Mouse (Mus musculus): ENCODE data around the gene Rab34.
A peak's percentile ranks its signal among the peaks of the same experiment; 100 is the strongest.

The Rab34 gene

DNA sequence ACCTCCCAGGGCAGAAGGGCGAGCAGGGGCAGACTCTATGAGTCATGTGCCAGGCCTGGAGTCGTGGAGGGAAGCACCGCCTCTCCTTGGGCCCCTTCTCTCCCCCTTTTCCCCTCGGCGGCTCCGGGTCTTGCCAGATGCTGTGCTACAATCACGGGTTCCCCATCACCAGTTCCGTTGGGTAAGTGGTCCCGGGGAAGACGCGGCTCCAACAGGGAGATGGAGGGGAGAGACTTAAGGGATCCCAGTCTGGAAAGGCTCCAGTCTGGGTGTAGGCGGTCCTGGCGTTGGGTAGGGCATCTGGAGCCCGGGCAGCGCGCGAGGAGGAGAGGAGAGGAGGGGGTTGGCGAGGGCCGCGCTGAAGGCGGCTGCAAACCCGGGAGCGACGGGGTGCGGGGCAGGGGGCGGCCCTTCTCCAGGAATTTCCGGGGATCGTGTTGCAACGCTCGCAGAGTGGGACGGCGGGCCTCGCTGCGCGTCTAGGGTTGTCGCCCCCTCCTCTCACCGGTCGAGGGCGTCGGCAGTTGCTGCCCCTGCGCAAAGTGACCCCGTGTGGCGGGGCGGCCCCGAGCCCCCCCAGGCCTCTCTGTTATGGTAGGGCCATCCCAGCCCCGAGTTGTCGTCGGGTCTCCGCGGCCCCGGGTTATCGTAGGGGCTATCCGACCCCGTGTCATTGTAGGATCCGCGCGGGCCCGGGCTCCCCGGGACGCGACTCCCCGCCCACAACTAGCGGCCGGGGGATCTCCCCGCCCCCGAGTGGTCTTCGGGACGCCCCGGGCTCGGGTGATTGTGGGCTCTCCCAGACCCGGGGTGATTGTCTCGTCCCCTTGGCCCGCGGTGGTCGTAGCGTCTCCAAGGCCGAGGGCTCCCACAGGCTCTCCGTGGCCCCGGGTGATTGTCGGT, at the start of gene Rab34:
Rab34 (plus strand) TSS at position 100 of the 903 bp plus-strand sequence.
- DNase-seq (ENCODE audit: low spot score in 2 of 2) = peak in 1 of 2 experiments; percentile 59

DNA sequence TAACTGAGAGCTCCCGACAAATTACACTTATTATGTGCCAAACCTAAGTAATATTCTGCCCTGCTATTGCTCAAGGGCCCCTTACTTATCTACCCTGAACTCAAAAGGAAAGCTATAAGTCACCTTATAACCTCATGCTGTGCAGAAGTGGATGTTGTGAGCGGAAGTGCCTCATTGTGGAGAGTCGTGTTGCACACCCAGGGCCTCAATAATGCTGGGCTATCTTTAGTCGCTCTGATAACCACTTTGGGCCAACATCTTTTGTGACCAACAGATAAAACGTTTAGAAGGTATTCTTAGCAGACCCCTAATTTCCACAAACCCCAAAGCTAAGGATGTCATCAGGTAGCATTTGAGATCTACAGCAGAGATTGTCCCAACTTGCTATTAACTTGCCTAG, 47.6 kb upstream of the Rab34 start:
- DNase-seq (ENCODE audit: low spot score in 2 of 2) = no peak

- no peak for DNase-seq (ENCODE audit: low spot score in 2 of 2)
Observed at GRCm38 (mm10) chr11:78143520-78143919, 44.7 kb upstream of the Rab34 start.

DNA sequence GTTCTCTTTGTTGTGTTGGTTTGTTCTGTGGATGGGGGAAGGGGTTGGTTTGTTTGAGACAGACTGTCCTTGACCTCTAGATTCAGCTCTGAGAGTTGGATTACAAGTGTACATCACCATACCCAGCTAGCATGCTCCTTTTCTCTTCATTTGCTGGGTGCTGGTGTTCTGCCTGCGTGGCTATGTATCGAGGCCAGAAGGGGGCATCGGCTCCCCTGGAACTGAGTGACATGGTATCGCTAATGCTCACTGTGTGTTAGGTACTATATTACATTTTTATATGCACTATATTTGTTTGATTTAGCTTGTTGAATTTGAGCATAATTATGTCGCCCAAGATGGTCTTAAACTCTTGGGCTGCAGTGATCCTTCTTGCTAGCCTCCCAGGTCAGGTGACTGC, 42.1 kb upstream of the Rab34 start:
- DNase-seq (ENCODE audit: low spot score in 2 of 2) = no peak

GRCm38 (mm10) chr11:78146707-78147543, 41.3 kb upstream of the Rab34 start:
- no peak for DNase-seq (ENCODE audit: low spot score in 2 of 2)

DNA sequence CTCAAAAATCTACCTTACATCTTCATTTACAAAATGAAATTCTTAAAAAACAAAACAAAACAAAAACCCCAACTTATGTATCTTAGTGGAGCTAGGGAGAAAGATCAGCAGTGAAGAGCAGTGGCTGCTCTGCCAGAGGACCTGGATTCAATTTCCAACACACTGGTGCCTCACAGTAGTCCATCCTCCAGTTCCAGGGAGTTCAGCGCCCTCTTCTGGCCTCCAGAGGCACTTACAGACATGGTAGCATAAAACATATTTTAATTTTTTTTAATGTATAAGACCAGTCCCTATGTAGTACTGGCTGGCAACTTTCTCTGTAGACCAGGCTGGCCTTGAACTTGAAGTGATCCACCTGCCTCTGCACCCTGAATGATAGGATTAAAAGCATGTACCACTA, 37.1 kb upstream of the Rab34 start:
- no peak for DNase-seq (ENCODE audit: low spot score in 2 of 2)

DNA sequence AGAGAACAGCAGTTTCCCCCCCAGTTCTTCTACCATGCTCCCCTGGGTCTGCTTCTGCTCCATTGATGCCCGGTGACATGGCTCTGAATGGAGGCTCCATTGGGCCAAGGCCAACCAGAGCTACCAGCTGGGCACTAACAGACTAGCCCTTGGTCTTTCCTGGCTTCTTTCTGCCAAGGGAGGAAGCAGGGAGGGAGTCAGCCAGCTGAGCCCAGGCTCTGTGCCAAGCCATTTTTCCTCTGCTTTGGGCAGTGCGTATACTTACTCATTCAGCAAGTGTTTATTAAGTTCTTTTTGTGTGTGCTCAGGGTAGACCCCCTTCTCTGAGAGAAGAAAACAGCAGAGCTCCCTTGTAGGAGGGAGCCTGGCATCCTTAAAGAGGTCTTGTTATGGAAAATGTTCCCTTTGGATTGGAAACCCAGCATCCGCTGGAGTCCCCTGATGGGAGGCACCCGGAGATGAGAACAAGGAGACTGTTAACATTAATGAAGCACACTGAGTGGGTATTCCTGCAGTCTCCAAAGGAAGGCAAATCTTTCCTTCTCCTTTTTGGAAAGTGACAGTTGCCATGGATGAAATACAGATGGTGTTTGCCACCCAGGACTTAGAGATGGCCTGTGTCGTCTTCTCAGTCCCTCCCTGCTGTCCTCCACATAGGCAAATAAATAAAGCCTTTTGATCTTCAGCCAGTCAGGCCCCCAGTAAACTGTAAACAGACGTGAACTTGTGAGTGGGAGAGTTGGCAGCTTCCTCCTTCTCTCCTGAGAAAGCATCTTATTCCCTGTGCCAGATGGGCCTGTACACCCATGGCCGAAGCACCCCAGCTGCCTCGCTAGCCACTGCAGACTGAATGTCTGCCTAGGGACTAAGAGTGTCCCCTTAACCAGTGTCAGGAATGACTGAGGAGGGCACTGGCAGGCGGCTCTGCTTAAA, 35.7 kb upstream of the Rab34 start:
- DNase-seq (ENCODE audit: low spot score in 2 of 2) = peak; percentile 75 to 82

- DNase-seq (ENCODE audit: low spot score in 2 of 2) = no peak
Observed at GRCm38 (mm10) chr11:78153778-78154177, 34.5 kb upstream of the Rab34 start.

DNA sequence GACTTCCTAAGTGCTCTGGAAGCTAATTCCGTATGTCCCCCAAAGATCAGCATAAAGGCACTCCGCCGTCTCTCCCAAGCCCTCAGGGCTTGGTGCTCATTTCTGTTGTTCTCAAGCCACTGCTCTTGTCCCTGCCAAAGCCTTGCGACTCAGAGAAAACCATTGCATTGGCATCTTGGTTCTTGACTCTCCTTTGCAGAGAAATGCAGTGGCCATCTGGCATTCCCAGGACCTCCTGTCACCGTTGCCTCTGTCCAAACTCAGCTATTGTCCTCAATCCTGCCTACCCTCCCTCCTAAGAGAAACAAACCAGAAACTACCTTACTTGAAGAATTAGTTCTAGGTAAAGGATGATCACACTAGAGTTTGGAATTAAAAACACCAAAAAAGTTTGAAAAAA, 32.6 kb upstream of the Rab34 start:
- no peak for DNase-seq (ENCODE audit: low spot score in 2 of 2)

- no peak for DNase-seq (ENCODE audit: low spot score in 2 of 2)
Observed at GRCm38 (mm10) chr11:78156156-78156699, 32.0 kb upstream of the Rab34 start.

- DNase-seq (ENCODE audit: low spot score in 2 of 2) = no peak
Observed at GRCm38 (mm10) chr11:78159096-78159495, 29.1 kb upstream of the Rab34 start.

- no peak for DNase-seq (ENCODE audit: low spot score in 2 of 2)
Observed at GRCm38 (mm10) chr11:78159557-78159956, 28.7 kb upstream of the Rab34 start.

DNA sequence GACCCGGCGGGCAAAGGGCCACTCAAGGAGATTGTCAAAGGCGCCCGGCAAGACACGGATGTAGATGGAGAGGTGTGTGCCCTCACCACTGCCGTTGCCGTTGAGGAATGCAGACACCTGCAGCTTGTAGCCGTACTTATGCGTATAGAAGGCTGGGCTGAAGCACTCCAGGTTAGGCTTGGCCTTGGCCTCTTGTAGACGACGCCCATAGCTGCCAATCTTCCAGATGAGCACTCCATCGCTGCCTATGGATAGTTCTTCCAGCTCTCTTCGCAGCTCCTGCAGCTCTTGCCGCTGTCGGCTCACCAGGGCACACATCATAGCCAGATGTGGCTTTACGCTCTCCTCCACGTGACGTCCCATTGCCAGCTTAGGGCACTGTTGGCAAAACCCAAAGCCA, 28.1 kb upstream of the Rab34 start:
- no peak for DNase-seq (ENCODE audit: low spot score in 2 of 2)

- DNase-seq (ENCODE audit: low spot score in 2 of 2) = no peak
Observed at GRCm38 (mm10) chr11:78160675-78161074, 27.6 kb upstream of the Rab34 start.

DNA sequence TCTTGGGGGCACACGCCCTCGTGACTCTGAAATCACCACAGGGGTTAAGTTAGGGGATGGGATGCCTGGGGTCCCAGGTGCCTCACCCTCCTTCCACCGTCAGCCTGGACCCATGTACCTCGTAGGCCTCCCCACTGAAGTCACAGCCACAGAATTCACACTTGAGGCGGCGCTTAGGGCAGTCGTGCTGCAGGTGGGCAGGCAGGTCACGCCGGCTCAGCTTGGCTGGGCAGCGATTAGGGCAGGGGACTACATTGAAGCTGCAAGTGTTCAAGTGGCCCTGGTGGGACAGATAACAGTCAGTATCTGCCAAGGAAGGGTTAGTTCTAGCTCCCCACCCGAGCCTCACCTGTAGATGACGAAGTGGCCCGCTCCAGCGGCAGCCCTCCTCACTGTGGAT, 27.1 kb upstream of the Rab34 start:
- DNase-seq (ENCODE audit: low spot score in 2 of 2) = no peak

DNA sequence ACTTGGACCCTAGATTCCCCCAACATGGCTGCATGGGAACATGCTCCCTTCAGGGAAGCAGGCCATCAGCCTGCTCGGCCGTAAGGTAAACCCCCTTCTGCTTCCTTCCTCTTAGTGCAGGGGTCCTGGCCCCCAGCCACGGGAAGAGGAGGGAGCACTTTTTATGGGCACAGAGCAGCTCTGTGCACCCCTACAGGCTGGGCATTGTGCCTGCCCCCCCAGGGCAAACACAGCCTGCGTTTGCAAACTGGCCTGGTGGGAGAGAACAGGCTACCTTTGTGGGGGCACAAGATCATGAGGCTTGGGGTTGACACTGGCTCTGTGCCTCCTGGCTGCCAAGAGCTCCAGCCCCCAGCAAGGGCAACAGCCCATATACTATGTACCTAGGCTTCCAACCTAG, 26.3 kb upstream of the Rab34 start:
- DNase-seq (ENCODE audit: low spot score in 2 of 2) = no peak

- no peak for DNase-seq (ENCODE audit: low spot score in 2 of 2)
Observed at GRCm38 (mm10) chr11:78162504-78162903, 25.7 kb upstream of the Rab34 start.

DNA sequence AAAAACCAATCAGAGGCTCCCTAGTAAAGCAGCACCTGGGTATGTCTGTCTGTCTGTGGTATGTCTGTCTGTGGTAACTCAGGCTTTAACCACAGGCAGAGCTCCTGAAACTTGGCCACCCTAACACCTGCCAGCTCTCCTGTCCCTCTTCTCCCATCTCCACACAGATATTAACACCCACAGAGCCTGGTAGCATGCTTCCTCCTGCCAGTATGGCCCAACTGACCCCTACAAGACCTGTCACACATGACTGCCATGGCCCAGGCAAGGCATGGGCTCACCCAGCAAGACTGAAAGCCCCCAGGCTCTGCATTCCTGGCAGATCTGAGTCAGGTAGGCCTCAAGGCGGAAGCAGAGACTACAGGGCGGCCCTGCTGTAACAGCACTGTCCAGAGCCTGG, 25.2 kb upstream of the Rab34 start:
- DNase-seq (ENCODE audit: low spot score in 2 of 2) = no peak

DNA sequence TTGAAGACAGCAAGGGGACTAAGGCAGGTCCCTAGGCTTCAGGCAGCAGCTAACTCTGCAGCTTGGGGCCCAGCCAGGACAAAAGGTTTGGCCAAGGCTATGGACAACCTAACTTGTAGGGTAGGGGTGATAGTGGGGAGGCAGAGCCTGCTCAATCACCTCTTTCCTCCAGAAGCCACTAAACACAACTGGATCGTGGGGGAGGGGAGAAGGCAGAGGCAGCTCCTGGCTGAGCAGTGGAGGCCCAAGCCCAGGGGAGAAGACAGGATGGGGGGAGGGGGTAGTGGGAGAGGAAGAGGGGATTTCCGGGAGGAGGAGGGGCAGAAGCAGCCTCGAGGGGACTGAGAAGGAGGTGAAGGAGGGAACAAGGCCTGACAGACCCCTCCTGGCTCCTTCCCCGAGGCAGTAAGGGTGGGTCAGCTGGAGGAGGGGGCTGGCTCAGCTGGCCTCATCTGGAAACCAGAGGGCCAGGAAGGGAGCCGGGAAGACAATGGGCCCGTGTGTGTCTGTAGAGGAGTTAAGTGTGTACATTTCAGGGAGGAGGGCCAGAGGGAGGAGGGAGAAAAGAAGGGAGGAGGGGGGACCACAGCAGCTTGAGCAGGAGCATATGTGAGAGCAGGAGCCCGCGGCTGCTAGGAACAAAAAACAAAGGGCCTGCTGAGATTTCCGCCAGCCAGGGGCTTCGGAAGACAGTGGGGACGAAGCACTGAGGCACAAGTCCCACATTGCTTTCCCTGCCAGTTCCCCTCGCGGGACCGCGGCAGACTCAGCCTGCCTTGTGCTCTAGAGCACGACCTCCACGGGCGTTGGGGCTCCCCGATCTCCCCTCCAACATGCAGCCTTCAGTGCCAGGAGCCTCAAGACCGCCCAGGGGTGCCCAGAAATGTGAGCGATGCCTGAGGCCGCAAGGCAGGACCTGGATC, 24.3 kb upstream of the Rab34 start:
- DNase-seq (ENCODE audit: low spot score in 2 of 2) = no peak

DNA sequence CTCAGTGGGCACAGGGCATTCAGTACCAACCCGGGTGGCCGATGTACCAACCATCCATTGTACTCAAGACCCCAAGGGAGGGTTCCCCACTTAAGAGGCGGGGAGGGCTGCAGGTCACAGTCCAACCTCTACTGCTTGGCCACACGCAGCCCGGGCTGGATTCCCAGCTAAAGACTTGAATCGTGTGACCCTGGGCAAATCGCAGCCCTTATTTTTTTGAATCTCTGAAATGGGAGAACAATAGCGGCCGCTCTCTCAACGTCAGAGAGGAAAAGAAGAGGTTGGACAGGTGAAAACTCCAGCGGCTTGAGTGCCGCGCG, 23.7 kb upstream of the Rab34 start:
- DNase-seq (ENCODE audit: low spot score in 2 of 2) = no peak

Measured in right cerebral cortex, postnatal 36 days (tissue).